Mouse (Mus musculus): ENCODE measurements around the gene Rpl14. TPM values are rescaled to one million over a fixed set of nuclear protein-coding genes. Genes with fewer than 3 reads are reported as not detected.

Rpl14 gene
- polyA plus RNA-seq (2012; rRNA removed): 604 and 1,322 TPM in 2 replicates
- 1,098 and 1,112 TPM in 2 replicates for polyA plus RNA-seq (2014; fragmentation: Nextera tagmentation; extraction: Ambion mirVana)

- DNase-seq (ENCODE audit: low spot score) (peak; percentile 97), ATAC-seq (ENCODE audit: low FRiP score, low read depth) (peak; percentile 97)
- H3K27ac ChIP-seq (replicated peaks; ENCODE audit: low read depth, low read length): peak within 1 kb of the TSS; percentile 53
- H3K4me1 ChIP-seq (ENCODE audit: control insufficient read depth, insufficient read depth, low read length): peaks cover 13% of the 10 kb centered on the region
- no peaks in the 10 kb centered on the region for H3K27me3 ChIP-seq (ENCODE audit: control insufficient read depth, insufficient read depth, low read length)
- H3K9me3 ChIP-seq (ENCODE audit: control insufficient read depth, low read length): no peaks in the 10 kb centered on the region
- H3K36me3 ChIP-seq (ENCODE audit: control insufficient read depth, insufficient read depth, low read length): peaks cover 38% of the 10 kb centered on the region
- H3K4me2 ChIP-seq (replicated peaks; ENCODE audit: low read depth, low read length, severe bottlenecking): peak within 1 kb of the TSS; percentile 90
- H3K9ac ChIP-seq (ENCODE audit: low read depth, low read length, severe bottlenecking): peak within 1 kb of the TSS; percentile 92
- TF ChIP-seq POLR2A (IDR thresholded peaks at IDR 0.05; ENCODE audit: borderline replicate concordance, extremely low read depth, insufficient read depth, insufficient read length): peak; percentile 70; the same call in 1 of the 2 replicates
- WGBS: 5% methylated on average over 43 of the region's 43 CpGs
- peak within 1 kb of the TSS; percentile 85 for H3K4me3 ChIP-seq (replicated peaks; ENCODE audit: low read length)
Measured at GRCm38 (mm10) chr9:120570741-120571592, at the start of gene Rpl14. Gene Rpl14 (plus strand): TSS chr9:120571444.

DNA sequence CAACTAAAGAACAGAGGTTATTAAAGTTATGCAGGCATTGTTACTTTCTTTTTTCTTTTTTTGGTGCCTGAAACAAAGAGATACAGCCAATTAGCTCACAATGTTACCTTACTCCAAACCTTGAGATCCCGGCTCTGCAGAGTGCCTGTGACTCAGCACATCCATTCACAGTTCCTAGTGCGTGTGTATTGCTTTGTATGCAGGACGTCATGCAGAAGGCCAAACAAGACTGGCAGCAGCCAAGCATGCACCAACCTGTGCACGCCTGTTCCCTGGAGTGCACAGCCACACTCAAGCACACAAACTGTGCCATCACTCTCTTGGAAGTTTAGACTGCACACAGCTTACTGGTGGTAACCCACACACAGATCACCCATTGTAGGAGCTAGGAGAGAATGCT lies 44.0 kb upstream of the Rpl14 start:
- H3K4me3 ChIP-seq (replicated peaks; ENCODE audit: low read length): no peak overlapping the region
- H3K4me1 ChIP-seq (ENCODE audit: control insufficient read depth, insufficient read depth, low read length): no peaks in the 10 kb centered on the region
- H3K9me3 ChIP-seq (ENCODE audit: control insufficient read depth, low read length): no peaks in the 10 kb centered on the region
- no peak overlapping the region for H3K27ac ChIP-seq (replicated peaks; ENCODE audit: low read depth, low read length)
- DNase-seq (ENCODE audit: low spot score): no peak
- ATAC-seq (ENCODE audit: low FRiP score, low read depth): no peak
- no peak overlapping the region for H3K9ac ChIP-seq (ENCODE audit: low read depth, low read length, severe bottlenecking)
- H3K36me3 ChIP-seq (ENCODE audit: control insufficient read depth, insufficient read depth, low read length): no peaks in the 10 kb centered on the region
- TF ChIP-seq POLR2A (IDR thresholded peaks at IDR 0.05; ENCODE audit: borderline replicate concordance, extremely low read depth, insufficient read depth, insufficient read length): no peak
- no peaks in the 10 kb centered on the region for H3K27me3 ChIP-seq (ENCODE audit: control insufficient read depth, insufficient read depth, low read length)
- H3K4me2 ChIP-seq (replicated peaks; ENCODE audit: low read depth, low read length, severe bottlenecking): no peak overlapping the region
- 79% methylated on average over 4 of the region's 4 CpGs for WGBS

DNA sequence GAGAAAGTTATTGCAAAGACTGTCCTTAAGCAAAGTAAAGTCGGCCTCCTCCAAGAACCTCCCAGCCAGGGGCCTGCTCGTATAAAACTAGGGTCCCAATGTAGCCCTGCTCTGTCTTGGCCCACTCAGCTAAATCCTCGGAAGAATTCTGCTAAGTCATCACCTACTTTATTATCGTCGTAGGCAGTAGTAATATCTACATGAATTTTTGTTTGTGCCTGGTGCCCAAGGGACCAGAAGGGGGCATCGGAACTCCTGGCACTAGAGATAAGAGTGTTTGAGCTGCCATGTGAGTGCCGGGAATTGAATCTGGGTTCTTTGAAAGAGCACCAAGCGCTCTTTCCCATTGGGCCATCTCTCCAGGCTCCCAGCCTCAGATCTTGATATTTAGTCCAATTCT lies 43.3 kb upstream of the Rpl14 start:
- no peaks in the 10 kb centered on the region; the same call in 1 of the 2 replicates for H3K9me3 ChIP-seq (ENCODE audit: control insufficient read depth, low read length)
- 89% methylated on average over 8 of the region's 8 CpGs for WGBS
- no peak for DNase-seq (ENCODE audit: low spot score)

GRCm38 (mm10) chr9:120528815-120529510 lies 42.3 kb upstream of the Rpl14 start:
- ATAC-seq (ENCODE audit: low FRiP score, low read depth): no peak
- Histone ChIP-seq H3K27ac (replicated peaks; ENCODE audit: low read depth, low read length) (no peak overlapping the region), H3K9ac (ENCODE audit: low read depth, low read length, severe bottlenecking) (no peak overlapping the region), H3K27me3 (ENCODE audit: control insufficient read depth, insufficient read depth, low read length) (no peaks in the 10 kb centered on the region), H3K4me1 (ENCODE audit: control insufficient read depth, insufficient read depth, low read length) (no peaks in the 10 kb centered on the region), H3K4me3 (replicated peaks; ENCODE audit: low read length) (no peak overlapping the region), H3K36me3 (ENCODE audit: control insufficient read depth, insufficient read depth, low read length) (no peaks in the 10 kb centered on the region), H3K9me3 (ENCODE audit: control insufficient read depth, low read length) (no peaks in the 10 kb centered on the region; the same call in 1 of the 2 replicates), H3K4me2 (replicated peaks; ENCODE audit: low read depth, low read length, severe bottlenecking) (no peak overlapping the region)
- WGBS: 86% methylated on average over 17 of the region's 17 CpGs
- no peak for TF ChIP-seq POLR2A (IDR thresholded peaks at IDR 0.05; ENCODE audit: borderline replicate concordance, extremely low read depth, insufficient read depth, insufficient read length)
- DNase-seq (ENCODE audit: low spot score): no peak

More for the DNA sequence above, 43.3 kb upstream of the Rpl14 start:
- no peaks in the 10 kb centered on the region for H3K36me3 ChIP-seq (ENCODE audit: control insufficient read depth, insufficient read depth, low read length)
- H3K4me1 ChIP-seq (ENCODE audit: control insufficient read depth, insufficient read depth, low read length): no peaks in the 10 kb centered on the region
- no peaks in the 10 kb centered on the region for H3K27me3 ChIP-seq (ENCODE audit: control insufficient read depth, insufficient read depth, low read length)
- no peak overlapping the region for H3K4me3 ChIP-seq (replicated peaks; ENCODE audit: low read length)
- no peak overlapping the region for H3K27ac ChIP-seq (replicated peaks; ENCODE audit: low read depth, low read length)
- no peak overlapping the region for H3K4me2 ChIP-seq (replicated peaks; ENCODE audit: low read depth, low read length, severe bottlenecking)
- ATAC-seq (ENCODE audit: low FRiP score, low read depth): no peak
- TF ChIP-seq POLR2A (IDR thresholded peaks at IDR 0.05; ENCODE audit: borderline replicate concordance, extremely low read depth, insufficient read depth, insufficient read length): no peak
- H3K9ac ChIP-seq (ENCODE audit: low read depth, low read length, severe bottlenecking): no peak overlapping the region

- 91% methylated on average over 5 of the region's 5 CpGs for WGBS
- H3K4me1 ChIP-seq (ENCODE audit: control insufficient read depth, insufficient read depth, low read length): no peaks in the 10 kb centered on the region
- H3K9ac ChIP-seq (ENCODE audit: low read depth, low read length, severe bottlenecking): no peak overlapping the region
- no peaks in the 10 kb centered on the region for H3K36me3 ChIP-seq (ENCODE audit: control insufficient read depth, insufficient read depth, low read length)
- H3K27me3 ChIP-seq (ENCODE audit: control insufficient read depth, insufficient read depth, low read length): no peaks in the 10 kb centered on the region
- H3K4me3 ChIP-seq (replicated peaks; ENCODE audit: low read length): no peak overlapping the region
- no peak for DNase-seq (ENCODE audit: low spot score)
- no peak for TF ChIP-seq POLR2A (IDR thresholded peaks at IDR 0.05; ENCODE audit: borderline replicate concordance, extremely low read depth, insufficient read depth, insufficient read length)
- H3K4me2 ChIP-seq (replicated peaks; ENCODE audit: low read depth, low read length, severe bottlenecking): no peak overlapping the region
- no peak overlapping the region for H3K27ac ChIP-seq (replicated peaks; ENCODE audit: low read depth, low read length)
- H3K9me3 ChIP-seq (ENCODE audit: control insufficient read depth, low read length): no peaks in the 10 kb centered on the region; the same call in 1 of the 2 replicates
- no peak for ATAC-seq (ENCODE audit: low FRiP score, low read depth)
Measured at GRCm38 (mm10) chr9:120530471-120530870, 40.8 kb upstream of the Rpl14 start.

Data from limb, embryonic 14.5 days (tissue).